Mouse (Mus musculus): ENCODE data around the gene Fzd5.

- TF ChIP-seq CTCF (IDR thresholded peaks at IDR 0.05; ENCODE audit: extremely low read depth, insufficient read depth, insufficient read length, insufficient replicate concordance) = no peak
- TF ChIP-seq POLR2A (IDR thresholded peaks at IDR 0.05; ENCODE audit: low read depth, low read length) = no peak
Observed at GRCm38 (mm10) chr1:64757254-64757653, 19.7 kb upstream of the Fzd5 start.

Data from spleen, adult 2 months (tissue).